Mouse (Mus musculus) testis, postnatal 14 days (tissue): Measurements from ENCODE around the gene Col5a1.

ENCODE experiments used
- DNase-seq: peaks from one replicate; pipeline ENCODE4 v3.0.0; 2021; ENCODE audit warnings: low spot score

Col5a1 gene

DNA sequence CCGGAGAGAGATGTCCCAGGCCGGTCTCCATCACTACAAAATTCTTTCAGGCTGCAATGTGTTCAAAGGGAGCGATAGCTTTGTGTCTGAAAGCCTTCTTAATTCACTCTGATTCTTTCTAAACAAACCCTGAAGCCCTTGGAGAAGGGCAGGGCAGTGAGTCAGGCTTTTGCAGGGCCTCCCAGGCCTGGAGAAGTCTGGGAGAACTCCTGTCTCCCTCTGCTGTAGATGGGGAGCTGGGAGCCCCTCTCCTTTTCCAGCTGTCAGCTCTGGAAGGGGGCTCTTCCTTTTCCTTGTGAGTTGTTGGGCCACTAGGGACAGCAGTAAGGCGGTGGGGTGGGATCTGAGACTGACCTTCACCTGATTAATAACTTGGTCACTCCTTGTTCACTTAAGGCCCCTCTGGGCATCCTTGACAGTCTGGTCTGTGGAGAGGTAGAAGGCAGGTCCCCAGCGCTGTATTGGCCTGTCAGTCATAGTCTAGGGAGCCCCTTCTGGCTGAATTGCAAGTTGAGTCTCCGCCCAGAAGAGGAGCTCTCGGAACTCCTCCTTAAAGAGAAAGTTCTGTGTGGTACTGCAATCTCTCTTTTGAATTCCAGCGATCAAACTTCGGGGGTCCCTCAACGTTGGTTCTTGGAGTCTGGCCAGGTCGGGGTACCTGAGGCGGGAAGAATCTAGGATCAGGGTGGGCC lies 623 bp upstream of the Col5a1 start:
- peak; percentile 53 for DNase-seq

DNA sequence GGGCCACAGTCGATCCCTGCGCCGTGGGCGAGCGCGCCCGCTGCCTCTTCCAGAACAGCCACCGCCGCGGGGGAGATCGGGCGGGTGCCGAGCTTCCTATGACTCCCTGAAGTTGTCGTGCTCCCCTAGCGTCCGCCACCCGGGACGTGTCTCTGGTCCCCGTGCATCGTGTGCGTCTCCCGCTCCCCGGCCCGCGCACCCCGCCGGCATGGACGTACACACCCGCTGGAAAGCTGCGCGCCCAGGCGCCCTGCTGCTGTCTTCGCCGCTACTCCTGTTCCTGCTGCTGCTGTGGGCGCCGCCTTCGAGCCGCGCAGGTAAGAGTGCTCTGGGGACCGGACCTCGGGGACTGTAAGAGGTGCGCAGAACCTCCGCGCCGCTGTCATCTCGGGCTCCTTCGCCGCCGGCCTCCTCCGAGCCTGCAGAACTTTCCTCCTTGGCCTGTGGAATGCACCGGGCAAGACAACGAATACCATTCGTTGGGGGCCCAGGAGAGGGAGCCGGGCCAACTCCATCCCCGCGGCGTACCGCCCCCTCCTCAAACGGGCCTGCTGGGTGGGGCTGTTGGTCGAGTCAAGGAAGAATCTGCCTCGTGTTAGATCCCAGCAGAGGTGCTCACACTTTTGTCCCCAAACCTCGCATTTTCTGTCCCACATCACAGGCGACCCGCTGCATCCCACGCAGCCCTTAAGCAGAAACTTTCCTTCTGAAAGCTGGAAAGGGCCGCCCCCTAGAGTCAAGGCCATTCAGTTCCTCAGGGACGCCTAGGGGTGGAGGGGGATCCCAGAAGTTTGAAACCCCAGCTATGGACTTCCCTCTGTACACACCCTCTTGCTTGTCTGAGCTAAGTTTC lies 609 bp downstream of the Col5a1 start:
- no peak for DNase-seq

DNA sequence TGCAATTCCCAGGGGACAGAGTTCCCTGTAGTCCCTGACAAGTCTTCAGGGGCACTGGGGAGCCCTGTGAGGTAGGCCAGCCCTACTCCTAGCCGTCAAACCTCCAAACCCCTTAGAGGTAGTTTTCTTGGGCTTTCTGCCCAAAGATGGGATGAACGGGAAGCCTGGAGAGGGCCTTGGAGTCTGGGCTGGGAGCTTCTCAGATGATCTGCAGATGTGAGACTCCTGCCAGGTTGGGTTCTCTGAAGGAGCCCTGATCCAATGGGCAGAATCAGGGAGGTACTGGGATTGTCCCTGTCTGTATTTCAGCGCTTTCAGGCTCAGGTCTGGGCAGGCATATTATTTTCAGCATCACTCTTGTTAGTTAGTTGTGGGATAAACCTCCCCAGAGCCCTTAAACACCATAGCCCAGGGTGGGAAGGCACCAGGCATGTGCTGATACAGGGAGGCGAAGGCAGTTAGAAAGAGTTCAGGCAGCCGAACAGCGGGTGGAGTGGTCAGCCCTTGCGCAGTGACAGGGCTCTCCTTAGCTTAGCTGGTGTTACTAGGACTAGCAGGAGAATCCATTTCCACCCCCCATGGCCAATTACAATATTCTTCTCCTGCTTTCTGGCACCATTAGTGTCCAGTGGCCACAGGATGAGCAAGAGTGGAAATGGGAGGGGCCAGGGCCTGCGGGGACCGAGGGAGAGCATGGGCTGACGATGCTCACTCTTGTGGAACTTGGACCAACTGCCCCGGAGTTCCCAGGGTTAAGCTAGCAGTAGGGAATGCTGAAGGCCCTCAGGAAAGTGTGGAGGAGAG lies 1.4 kb downstream of the Col5a1 start:
- DNase-seq, result no peak

DNA sequence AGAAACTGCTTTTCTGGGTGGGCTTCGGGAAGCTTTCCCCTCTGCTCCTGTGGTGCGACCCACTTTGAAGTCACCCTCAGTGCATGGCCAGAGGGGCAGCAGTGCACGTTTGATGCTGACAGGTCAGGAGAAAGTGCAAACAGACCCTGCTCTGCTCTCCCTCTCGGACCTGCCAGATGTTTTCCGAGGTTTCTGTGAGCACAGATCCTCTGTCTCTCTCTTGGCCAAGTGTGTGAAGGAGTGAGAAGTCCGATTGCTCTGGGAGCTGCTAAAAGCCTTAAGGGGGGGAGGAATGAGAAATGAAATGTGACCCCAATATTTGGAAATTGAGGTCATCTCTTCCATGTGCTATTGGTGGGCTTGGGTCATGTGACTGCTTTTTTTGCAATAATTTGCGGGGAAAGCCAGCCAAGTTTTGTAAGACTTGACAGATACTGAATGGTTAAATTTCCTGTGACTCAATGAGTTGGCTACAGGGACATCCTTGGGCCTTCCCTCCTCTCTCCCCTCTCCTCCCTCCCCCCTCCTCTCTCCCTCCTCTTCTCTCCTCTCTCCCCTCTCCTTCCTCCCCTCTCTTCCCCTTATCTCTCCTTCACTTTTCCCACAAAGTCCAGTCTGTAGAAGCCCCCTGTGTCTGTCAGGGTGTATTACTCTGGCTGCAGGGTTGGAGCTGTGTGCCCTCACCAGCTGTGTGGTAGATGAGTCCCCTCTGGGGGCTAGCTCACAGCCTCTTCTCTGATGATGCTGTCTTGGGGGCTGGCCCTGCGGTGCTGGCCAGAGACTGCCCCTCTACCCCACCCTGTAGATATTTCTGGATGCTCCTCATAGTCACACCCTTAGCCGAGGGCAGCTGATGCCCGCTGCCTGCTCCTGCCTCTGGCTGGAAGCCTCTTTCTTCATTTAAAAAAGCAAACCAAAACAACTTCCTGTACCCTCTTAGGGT lies 2.6 kb downstream of the Col5a1 start:
- DNase-seq, result no peak

DNA sequence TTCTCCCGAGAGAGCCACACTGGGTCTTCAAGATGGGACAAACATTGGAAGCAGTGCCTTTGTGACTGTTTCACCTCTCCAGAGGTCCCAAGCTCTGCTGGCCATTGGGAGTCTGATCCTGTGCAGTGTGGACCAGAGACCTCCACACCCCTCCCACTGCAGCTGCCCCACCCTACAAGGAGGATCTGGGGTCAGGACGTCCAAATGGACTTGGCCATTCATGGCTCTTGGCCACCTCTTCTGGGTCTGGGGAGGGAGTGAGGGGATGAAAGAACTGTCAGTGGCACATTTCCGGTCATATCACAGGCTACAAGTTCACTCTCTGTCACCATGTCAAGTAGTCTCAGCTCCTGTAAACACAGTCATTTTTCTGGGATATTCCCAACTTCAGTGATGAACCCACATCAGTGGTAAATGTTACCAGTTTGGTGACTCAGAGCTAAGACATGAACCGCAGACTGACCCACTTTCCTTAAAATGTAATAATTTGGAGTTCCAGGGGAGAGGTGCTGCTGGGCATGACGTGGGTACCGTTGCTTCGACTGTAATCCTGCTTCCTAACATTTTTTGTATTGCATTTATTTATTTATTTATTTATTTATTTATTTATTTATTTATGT lies 5.8 kb downstream of the Col5a1 start:
- DNase-seq, result no peak

DNA sequence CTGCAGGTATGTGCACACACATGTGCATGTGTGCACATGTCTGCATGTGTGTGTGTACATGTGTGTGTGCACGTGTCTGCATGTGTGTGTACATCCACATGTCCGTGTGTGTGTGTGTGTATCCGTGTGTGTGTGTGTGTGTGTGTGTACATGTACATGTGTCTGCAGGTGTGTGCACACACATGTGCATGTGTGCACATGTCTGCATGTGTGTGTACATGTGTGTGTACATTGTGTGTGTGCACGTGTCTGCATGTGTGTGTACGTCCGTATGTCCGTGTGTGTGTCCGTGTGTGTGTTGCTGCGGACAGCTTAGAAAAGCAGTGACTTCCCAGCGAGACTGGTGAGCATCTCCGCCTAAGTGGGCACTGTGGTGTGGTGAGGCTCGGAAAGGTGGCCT lies 6.8 kb downstream of the Col5a1 start:
- no peak for DNase-seq

DNA sequence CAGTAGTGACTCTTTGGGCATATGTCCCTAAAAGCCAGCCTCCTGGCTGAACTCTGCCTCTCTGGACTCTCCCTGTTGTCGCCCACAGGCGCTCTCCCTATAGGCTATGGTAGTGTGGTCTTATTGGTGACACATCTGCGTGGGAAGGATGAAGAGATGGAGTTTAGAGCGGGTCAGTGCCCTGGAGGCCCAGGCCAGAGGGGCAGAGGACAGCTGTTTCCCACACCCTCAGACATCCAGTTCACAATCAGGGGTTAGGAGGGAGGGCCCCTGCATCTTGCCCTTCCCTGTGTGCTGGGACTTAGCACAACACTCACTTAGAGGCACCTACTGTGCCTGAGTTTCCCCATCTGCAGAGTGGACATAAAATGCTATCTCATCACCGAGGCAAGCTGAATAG lies 8.8 kb downstream of the Col5a1 start:
- no peak for DNase-seq

DNA sequence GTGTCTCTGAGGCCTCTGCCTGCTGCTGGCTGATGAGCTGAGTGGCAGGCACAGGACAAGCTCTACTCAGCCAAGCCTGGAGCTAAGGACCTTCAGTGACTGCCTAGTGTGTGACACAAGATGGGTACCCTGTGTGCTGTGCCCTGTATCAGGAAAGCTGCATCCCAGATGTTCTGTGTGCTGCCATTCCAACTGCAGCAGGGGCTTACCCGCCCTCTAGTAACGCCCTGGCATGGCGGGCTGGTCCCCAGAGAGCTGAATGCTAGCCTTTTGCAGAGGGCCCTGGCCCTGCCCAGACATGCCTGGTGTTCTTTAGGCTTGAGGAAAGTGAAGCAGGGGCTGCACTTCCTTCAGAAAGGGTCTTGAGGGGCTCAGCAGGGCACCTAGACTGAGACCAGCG lies 9.4 kb downstream of the Col5a1 start:
- no peak for DNase-seq

DNA sequence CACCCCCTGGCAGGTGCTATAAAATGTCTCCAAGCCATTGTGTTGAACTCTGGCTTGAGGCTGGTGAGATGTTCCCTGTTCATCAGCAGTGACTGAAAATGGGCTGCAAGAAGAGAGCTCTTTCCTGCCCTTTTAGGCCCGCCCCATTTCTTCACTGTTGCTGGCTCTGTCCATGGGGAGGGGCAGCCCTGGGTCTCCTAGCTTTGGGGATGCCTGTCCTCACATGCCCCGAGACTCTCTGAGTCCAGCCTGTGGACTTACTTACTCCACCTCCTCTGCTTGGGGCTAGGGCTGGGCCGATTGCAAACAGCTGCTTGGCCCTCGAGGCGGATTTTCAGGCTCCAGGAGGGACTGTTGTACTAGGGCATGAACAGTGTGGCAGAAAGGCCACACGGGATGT lies 10.9 kb downstream of the Col5a1 start:
- DNase-seq, result peak; percentile 36

DNA sequence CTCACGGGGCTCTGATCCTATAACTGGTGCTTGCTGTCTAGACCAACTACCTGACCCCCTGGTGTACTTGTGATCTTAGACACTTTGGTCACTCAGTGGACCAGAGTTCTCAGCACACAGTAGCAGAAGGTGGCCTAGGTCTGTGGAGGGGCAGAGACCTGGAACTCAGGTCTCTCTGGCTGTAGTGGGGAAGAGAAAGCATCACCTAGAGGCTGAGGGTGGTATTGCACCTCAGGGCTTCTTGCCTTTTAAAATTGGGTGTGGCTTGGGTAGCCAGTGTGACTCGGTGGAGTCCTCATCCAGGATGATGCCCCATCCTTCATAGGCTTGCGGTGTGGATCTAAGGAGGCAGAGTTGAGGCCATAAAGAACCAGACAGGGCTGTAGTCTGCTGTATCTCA lies 13.7 kb downstream of the Col5a1 start:
- no peak for DNase-seq

DNA sequence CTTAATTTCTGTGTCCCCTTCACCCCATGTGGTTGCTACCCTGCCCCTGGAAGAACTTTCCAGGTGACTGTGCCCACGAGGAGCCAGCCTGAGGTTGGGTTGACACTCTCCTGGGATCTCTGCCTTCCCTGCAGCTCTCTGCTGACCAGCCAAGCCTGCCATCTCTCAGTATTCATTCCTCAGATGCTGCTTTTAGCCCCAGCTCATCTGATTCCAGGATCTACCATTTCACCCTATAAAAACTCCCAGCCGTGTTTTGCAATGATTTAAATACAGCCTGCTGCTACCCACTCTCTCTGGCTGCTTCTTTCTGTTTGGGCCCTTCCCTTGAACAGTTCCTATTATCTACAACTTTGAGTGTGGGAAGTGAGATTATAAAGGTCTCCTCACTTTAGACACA lies 14.9 kb downstream of the Col5a1 start:
- no peak for DNase-seq

DNA sequence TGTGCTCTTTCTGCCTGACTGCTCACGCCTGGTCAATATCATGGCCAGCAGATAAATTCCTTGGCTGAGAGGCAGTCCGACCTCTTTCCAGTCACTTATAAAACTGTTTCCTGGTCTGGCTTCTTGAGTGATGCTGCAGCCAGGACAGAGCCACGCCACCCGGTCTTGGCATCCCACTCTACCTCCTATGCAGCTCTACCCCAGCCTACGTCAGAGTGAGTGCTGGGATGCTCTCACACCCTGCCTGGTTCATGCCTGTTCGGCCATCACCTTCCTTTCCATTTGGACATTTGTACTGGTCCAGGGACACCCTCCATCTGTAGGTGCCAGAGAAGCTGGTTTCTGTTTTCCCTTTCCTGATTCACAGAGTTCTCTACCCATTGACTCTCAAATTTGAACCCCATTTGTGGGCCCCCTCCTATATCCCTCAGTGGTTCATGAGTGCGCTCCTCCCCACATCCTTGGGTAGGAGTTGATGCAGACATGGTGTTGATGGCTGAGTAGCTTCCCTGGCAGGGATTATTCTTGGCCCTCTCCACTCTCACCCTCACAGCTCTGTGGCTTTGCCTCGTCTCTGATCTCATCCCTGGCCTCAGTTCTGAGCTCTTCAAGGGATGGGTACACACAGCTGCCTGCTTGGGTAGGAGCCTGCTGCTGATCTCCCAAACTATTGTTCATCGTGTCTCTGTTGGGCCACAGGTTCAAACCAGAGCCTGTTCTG lies 15.5 kb downstream of the Col5a1 start:
- no peak for DNase-seq

DNA sequence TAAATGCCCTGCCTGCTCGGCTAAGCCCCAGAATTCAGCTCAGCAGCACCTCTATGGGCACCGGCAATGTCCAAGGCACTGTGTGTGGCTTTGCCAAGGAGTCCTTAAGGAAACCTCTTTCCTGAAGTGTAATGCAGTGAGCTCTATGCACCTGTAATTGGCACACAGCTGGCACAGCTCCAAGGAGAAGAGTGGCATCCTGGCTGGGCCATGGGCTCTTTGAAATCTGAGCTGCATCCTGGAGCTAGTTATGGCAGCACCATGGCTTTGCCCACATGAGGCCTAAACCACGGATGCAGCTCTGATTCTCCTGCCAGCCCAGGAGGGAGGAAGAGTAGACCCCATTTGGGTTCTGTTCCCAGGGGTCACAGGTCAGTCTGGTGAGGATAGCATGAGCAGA lies 16.1 kb downstream of the Col5a1 start:
- DNase-seq, result no peak

DNA sequence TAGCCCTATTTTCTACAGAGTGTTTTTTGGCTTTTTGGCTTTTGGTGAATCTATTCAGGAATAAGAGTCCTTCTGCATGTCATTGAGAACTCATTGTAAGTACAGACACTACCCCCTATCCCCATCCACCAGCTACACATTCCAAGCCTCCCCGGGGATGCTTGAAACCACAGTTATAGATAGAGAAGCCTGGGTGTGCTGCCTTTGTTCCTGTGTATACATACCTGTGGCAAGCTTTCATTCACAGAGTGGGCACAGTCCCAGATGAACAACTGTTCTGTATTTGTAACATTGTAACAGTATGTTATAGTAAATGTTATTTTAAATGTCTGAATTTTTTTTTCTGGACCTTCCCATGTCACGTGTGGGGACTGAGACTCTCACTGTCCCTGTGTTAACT lies 19.2 kb downstream of the Col5a1 start:
- no peak for DNase-seq

DNA sequence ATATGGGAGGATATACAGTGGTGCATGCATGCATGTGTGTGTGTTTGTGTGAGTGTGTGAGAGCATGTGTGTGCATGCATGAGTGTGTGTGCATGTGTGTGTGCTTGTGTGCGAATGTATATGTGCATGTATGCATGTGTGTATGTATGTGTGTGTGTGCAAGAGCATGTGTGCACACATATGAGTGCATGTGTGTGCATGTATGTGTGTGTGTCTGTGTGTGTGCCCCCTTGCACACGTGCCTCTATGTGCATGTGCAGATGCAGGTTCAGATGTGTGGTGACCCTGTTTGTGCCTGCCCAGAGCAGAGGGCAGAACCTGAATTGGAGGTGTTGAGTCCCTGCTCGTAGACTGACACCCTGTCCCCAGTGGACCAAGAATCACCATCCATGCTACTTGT lies 24.3 kb downstream of the Col5a1 start:
- DNase-seq, result no peak

DNA sequence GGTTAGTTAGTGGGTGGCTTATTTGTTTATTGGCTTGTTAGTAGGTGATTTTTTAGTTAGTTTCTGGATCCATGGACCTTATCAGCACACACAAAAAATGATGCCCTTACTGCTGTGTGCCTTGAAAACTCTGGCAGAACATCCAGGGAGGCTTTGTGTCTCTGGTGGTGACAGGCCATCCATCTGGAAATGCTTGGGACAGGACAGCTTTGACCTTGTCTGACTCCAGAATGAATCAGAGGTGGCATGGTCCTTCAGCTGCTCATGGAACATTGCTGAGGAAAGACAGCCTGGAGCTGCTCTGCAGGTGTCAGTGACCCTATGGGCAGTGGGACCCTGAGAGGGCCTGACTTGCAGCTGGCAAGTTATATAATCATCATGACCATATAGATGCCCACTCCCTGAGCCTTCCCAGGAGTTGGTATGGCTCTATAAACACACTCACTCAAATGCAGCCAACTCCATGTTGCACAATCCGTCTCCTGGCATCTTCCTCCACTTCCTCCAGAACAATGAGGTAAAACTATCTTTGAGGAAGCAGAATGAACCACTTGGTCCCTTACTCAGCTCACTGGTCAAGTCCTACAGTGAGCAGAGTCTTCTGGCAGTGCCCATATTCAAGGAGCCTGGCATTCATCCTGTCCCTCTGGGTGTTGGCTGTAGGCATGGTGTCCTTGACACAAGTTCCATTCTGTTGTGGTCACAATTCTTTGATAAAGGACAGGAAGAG lies 26.5 kb downstream of the Col5a1 start:
- DNase-seq, result no peak

DNA sequence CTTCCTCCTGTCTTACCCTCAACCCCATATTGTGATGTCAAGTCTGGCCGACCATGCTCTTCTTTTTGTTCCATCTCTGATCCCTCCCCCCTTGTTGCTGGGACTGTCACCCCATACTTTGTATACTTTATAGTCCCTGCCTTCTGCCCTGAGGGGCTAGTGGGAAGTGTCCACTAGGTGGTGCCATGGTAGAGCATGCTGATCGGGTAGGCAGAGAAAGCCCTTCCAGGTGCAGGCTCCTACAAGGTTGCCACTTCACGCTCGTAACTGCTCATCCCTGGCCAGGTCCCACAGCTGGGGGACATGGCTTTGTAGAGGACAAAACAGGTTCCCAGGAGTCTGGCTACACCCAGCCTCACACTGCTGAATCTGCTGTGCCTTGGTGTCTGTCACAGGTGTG lies 29.5 kb downstream of the Col5a1 start:
- DNase-seq, result no peak

DNA sequence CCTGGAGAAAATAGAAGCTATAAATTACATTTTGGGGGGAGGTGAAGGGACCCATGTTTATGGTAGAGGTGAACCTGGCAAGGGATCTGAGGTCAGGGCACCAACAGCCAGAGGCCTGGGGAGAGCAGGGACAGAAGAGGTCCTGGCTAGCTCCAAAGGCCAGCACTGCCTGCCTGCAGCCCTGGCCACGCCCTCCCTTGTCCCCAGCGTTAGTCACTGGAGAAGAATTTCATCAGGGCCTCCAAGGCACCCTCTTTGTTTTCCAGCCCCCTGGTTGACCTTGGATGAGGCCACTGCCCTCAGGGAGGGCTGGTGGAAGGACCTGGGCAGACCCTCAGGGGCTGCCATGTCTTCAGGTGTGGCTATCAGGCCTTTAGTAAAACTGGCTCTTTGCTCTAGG lies 30.1 kb downstream of the Col5a1 start:
- DNase-seq, result no peak

DNA sequence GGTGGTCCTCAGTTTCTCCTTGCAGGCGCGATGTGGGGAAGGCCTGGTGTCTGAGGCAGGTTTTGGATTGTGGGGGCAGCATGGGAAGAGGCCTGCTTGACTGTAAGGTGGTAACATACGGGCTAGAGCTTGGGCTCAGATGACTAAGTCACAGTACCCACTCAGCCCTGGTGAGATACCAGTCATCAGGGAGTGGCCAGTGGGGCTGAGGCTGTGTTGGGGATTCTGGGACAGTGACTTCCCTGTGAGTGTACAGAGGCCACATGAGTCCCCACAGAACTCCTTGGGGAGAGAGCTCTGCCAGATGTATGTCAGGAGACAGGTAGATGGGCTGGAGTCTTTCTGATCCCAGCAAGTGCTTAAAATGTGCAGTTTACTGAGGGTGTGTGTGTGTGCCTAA lies 31.0 kb downstream of the Col5a1 start:
- no peak for DNase-seq

DNA sequence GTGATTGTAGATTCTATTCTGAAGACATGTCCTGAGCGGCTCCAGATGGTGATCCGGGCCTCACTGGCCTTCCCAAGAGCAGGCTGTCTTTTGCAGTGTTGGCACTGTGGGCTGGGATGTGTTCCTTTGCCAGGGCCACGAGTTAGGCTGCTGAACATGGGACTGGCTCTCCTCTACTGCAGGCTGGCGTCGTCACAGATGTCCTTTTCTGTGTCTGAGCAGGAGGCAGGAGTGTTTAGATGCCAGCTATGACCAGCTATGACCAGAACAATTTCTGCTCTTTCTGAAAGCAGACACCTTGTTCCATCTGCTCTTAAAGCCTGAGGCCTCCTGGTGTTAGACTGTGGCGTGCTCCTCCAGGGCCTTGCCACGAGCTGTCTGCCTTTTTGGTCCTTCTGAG lies 31.9 kb downstream of the Col5a1 start:
- no peak for DNase-seq
